Comparison of ENCODE assay signal across 8 mouse cellular contexts in the genomic region with DNA sequence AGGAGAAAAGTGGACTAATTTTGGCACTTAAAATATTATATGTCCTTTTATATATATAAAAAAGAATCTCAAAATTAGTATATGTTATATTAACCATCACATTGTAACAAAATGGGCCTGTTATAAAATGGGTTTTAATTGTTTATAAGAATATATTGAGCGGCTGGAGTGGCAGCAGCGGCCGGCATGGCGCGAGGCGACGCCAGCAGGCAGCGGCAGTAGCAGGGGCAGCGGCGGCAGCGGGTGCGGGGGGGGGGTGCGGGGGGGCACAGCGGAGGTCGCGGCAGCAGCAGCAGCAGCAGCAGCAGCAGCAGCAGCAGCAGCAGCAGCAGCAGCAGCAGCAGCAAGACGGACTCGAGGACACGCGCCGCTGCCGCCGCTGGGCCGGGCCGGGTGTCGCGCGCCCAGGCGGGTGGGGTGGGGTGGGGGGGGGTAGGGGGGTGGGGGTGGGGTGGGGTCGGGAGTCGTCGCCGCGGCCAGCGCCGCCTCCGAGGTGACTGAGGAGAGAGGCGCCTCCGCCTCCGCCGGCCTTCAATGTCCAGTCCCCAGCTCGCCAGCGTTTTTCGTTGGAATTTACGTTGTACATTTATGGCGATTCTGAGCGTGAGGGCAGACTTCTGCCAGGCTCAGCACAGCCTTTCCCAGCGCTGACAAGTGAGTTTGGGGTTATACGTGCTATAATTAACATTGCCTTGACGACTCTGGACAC. TPM values are rescaled to one million over a fixed set of nuclear protein-coding genes. Genes with fewer than 3 reads are reported as not detected.
A peak's percentile ranks its signal among the peaks of the same experiment; 100 is the strongest.
DNase-seq lines count a peak whose midpoint lies in the region; ATAC-seq and TF ChIP-seq lines count a peak whose summit lies in the region.

No protein-coding gene starts in this region.

- H3K27me3 ChIP-seq in kidney, adult 2 months (replicated peaks; ENCODE audit: control insufficient read depth, insufficient read depth, low read length): no peaks in the 10 kb centered on the region; the same call in 1 of the 2 replicates
- H3K27me3 ChIP-seq in forebrain, postnatal 0 days (ENCODE audit: insufficient read depth, low read length): no peaks in the 10 kb centered on the region
- peaks cover 19% of the 10 kb centered on the region for H3K27me3 ChIP-seq in limb, embryonic 13.5 days

- no peaks in the 10 kb centered on the region for H3K36me3 ChIP-seq in kidney, adult 2 months (ENCODE audit: control insufficient read depth, insufficient read depth, low read length)
- H3K36me3 ChIP-seq in forebrain, postnatal 0 days (ENCODE audit: insufficient read depth): no peaks in the 10 kb centered on the region
- no peaks in the 10 kb centered on the region for H3K36me3 ChIP-seq in limb, embryonic 13.5 days

- DNase-seq in kidney, adult 2 months: peak; percentile 3
- DNase-seq in kidney, adult 11 months: no peak
- DNase-seq in forebrain, postnatal 0 days: peak; percentile 15
- peak; percentile 60 for DNase-seq in retina, embryonic 14.5 days (ENCODE audit: low spot score)
- DNase-seq in layer of hippocampus, adult 18-20 months (ENCODE audit: low spot score in 2 of 2): no peak
- DNase-seq in cerebellum, adult 18-20 months: no peak

- H3K4me2 ChIP-seq in forebrain, postnatal 0 days (ENCODE audit: low read depth): peak overlapping the region; percentile 62
- peak overlapping the region; percentile 71 for H3K4me2 ChIP-seq in limb, embryonic 13.5 days (replicated peaks)

- no peaks in the 10 kb centered on the region for H3K9me3 ChIP-seq in forebrain, postnatal 0 days (ENCODE audit: low read length)
- no peaks in the 10 kb centered on the region for H3K9me3 ChIP-seq in limb, embryonic 13.5 days

- TF ChIP-seq CTCF in kidney, adult 2 months (conservative IDR thresholded peaks at IDR 0.05; ENCODE audit: insufficient read depth, insufficient read length, low read depth, low read length): no peak
- no peak for TF ChIP-seq CTCF in bone marrow macrophage, adult 2 months (IDR thresholded peaks at IDR 0.05; ENCODE audit: low read depth, low read length)
- TF ChIP-seq CTCF in forebrain, postnatal 0 days (IDR thresholded peaks at IDR 0.05; ENCODE audit: low read depth): no peak

- no peaks in the 10 kb centered on the region for H3K4me1 ChIP-seq in kidney, adult 2 months (ENCODE audit: control insufficient read depth, insufficient read depth, low read length)
- H3K4me1 ChIP-seq in bone marrow macrophage, adult 2 months (ENCODE audit: control insufficient read depth, insufficient read depth, low read length): no peaks in the 10 kb centered on the region
- no peaks in the 10 kb centered on the region for H3K4me1 ChIP-seq in forebrain, postnatal 0 days (ENCODE audit: insufficient read depth)
- no peaks in the 10 kb centered on the region for H3K4me1 ChIP-seq in limb, embryonic 13.5 days

- no peak overlapping the region for H3K27ac ChIP-seq in kidney, adult 2 months (ENCODE audit: insufficient read depth, low read depth, low read length)
- H3K27ac ChIP-seq in bone marrow macrophage, adult 2 months (ENCODE audit: insufficient read depth, low read depth, low read length): no peak overlapping the region
- H3K27ac ChIP-seq in forebrain, postnatal 0 days (ENCODE audit: low read depth, low read length): no peak overlapping the region
- no peak overlapping the region for H3K27ac ChIP-seq in limb, embryonic 13.5 days

- peak; percentile 63 for ATAC-seq in forebrain, postnatal 0 days
- peak; percentile 76; the same call in 1 of the 2 replicates for ATAC-seq in limb, embryonic 13.5 days (ENCODE audit: low FRiP score, low read depth)

- H3K9ac ChIP-seq in forebrain, postnatal 0 days: peak overlapping the region; percentile 47; the same call in 1 of the 2 replicates
- peak overlapping the region; percentile 55 for H3K9ac ChIP-seq in limb, embryonic 13.5 days

- 0 out of 2 replicates have a peak overlapping the region, but pooled peaks have one; percentile 22 for H3K4me3 ChIP-seq in kidney, adult 2 months (ENCODE audit: insufficient read depth, low read depth, low read length)
- H3K4me3 ChIP-seq in bone marrow macrophage, adult 2 months (ENCODE audit: insufficient read depth, low read length): peak overlapping the region; percentile 20
- peak overlapping the region; percentile 43 for H3K4me3 ChIP-seq in forebrain, postnatal 0 days (ENCODE audit: low read depth, low read length)
- peak overlapping the region; percentile 49 for H3K4me3 ChIP-seq in limb, embryonic 13.5 days

- 1% methylated on average over 37 of the region's 50 CpGs for WGBS in kidney, adult 2 months
- 1% methylated on average over 45 of the region's 50 CpGs for WGBS in forebrain, postnatal 0 days
- WGBS in limb, embryonic 13.5 days: under 1% methylated on average over 43 of the region's 50 CpGs

- no peak for TF ChIP-seq POLR2A in kidney, adult 2 months (IDR thresholded peaks at IDR 0.05; ENCODE audit: low read depth, low read length)
- no peak for TF ChIP-seq POLR2A in bone marrow macrophage, adult 2 months (IDR thresholded peaks at IDR 0.05; ENCODE audit: borderline replicate concordance, low read depth, low read length)

RNA-seq across cellular contexts. Expression of a gene that starts 26.9 kb away (rescaled TPM):
- not detected in 2 replicates for polyA plus RNA-seq in kidney, adult 2 months (2012; rRNA removed)
- polyA plus RNA-seq in bone marrow macrophage, adult 2 months (2012; ENCODE audit: insufficient read depth, insufficient read length, missing spikeins): not detected in 2 replicates
- 0.24 and 0.31 TPM in 2 replicates for total RNA-seq in forebrain, postnatal 0 days (2014; rRNA removed)
- 0.19 and 0.20 TPM in 2 replicates for polyA plus RNA-seq in forebrain, postnatal 0 days (2015; fragmentation: Nextera tagmentation; extraction: Ambion mirVana)
- polyA plus RNA-seq in limb, embryonic 13.5 days (2015; fragmentation: Nextera tagmentation; extraction: Ambion mirVana): not detected in 2 replicates
- under 1 TPM in 1 of 2 experiments, not detected in 1; 0.28 TPM for total RNA-seq in layer of hippocampus, adult 18-20 months (2021)

Comparison
In these comparisons a context has a peak if more than half of its experiments do, and no peak if none do; other contexts are left out.
1. DNase-seq: peak in kidney, adult 2 months (single experiment), forebrain, postnatal 0 days (single experiment) and retina, embryonic 14.5 days (single experiment); none in kidney, adult 11 months (single experiment), layer of hippocampus, adult 18-20 months (0 of 2) and cerebellum, adult 18-20 months (0 of 2).
2. Peak in every context shown above with its lines, with median percentiles within 50 percentile points of each other: H3K4me3 ChIP-seq.